Mouse (Mus musculus) megakaryocyte, embryonic 14.5 days (primary cell): Measurements from ENCODE around the gene Akt1.

ENCODE experiments used
- FLI1 ChIP-seq: IDR thresholded peaks from 2 replicates; pipeline ENCODE4 v1.6.1; 2012; ENCODE audit warnings: low read length, inconsistent platforms, mixed read lengths
- GATA1 ChIP-seq: IDR thresholded peaks from 3 replicates; pipeline ENCODE4 v1.6.1; 2012; ENCODE audit warnings: mixed read lengths, low read length, inconsistent platforms, borderline replicate concordance

GRCm38 (mm10) chr12:112664656-112665055 lies 10.0 kb downstream of the Akt1 start:
- TF ChIP-seq GATA1: no peak
- TF ChIP-seq FLI1: no peak
